Mouse (Mus musculus): ENCODE measurements around the gene Hist1h2ak. TPM values are rescaled to one million over a fixed set of nuclear protein-coding genes. Genes with fewer than 3 reads are reported as not detected.
"Not testable (repeated sequence)": the region's sequence is repeated elsewhere in the genome, so short reads cannot be mapped to it uniquely, and the experiment has no call there.

The Hist1h2ak gene
- polyA plus RNA-seq, 1 experiment from 2014 or later, result 26.1 TPM

DNA sequence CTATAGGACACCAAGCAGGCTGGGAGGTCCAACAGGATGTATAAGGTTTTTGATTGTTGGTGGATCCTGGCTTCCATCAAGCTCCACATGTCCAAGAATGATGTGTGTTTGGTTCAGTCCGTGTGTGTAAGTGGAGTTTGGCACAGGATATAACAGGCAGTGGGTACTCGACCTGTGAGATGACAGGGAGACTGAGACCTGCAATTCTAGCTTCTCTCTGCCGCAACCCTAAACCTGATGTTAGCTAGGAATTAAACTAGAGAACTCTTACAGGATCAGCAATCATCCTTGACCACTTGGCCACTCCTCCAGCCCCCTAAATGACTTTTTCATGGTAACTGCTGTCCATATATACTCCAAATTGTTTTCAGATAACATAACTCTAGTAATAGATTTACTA, 1.3 kb downstream of the Hist1h2ak start:
- Histone ChIP-seq H3K4me2 (no peak overlapping the region), H3K36me3 (no peaks in the 10 kb centered on the region), H3K27me3 (no peaks in the 10 kb centered on the region), H3K9me3 (no peaks in the 10 kb centered on the region), H3K27ac (peak overlapping the region; percentile 67), H3K4me3 (no peak overlapping the region), H3K4me1 (peaks cover 23% of the 10 kb centered on the region), H3K9ac (no peak overlapping the region)
- ATAC-seq (ENCODE audit: insufficient number of reproducible peaks, low FRiP score, low TSS enrichment, low read depth), result no peak
- WGBS, result 33% methylated on average over 3 of the region's 3 CpGs

DNA sequence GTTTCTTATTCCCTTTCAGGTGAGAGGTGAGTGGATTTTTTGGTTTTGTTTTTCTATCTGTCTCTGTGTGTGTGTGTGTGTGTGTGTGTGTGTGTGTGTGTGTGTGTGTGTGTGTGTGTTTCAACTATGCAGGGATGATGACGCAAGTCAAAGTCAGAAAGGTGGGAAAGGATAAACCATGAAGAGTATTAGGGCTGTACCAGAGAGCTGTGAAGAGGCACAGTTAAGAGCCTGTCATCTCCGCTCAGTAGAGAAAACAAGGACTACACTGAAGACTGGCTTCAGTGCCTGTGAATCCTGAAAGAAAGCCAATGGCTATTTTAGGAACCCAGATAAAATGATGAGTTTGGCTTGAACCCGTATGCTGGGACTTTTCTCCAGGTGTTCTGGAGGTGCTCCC, 1.8 kb downstream of the Hist1h2ak start:
- Histone ChIP-seq H3K4me1 (peaks cover 23% of the 10 kb centered on the region), H3K9me3 (no peaks in the 10 kb centered on the region), H3K27ac (peak overlapping the region; percentile 67), H3K36me3 (no peaks in the 10 kb centered on the region), H3K4me2 (no peak overlapping the region), H3K27me3 (no peaks in the 10 kb centered on the region), H3K9ac (no peak overlapping the region), H3K4me3 (no peak overlapping the region)
- 73% methylated on average over 3 of the region's 3 CpGs for WGBS
- ATAC-seq (ENCODE audit: insufficient number of reproducible peaks, low FRiP score, low TSS enrichment, low read depth), result no peak

- H3K27me3 ChIP-seq, result no peaks in the 10 kb centered on the region
- H3K9me3 ChIP-seq, result no peaks in the 10 kb centered on the region
- no peak overlapping the region for H3K4me2 ChIP-seq
- H3K4me3 ChIP-seq, result no peak overlapping the region
- H3K4me1 ChIP-seq, result peaks cover 23% of the 10 kb centered on the region
- no peaks in the 10 kb centered on the region for H3K36me3 ChIP-seq
- no peak overlapping the region for H3K27ac ChIP-seq
- ATAC-seq (ENCODE audit: insufficient number of reproducible peaks, low FRiP score, low TSS enrichment, low read depth), result no peak
- H3K9ac ChIP-seq, result no peak overlapping the region
These were observed 2.2 kb downstream of the Hist1h2ak start for GRCm38 (mm10) chr13:21751417-21751816.

GRCm38 (mm10) chr13:21750159-21751017, 3.2 kb downstream of the Hist1h2ak start, which contains the start of gene Hist1h4k:
Gene Hist1h4k (minus strand): TSS chr13:21750505.
- under 1% methylated on average over 45 of the region's 56 CpGs for WGBS
- peak; percentile 81 for ATAC-seq (ENCODE audit: insufficient number of reproducible peaks, low FRiP score, low TSS enrichment, low read depth)

DNA sequence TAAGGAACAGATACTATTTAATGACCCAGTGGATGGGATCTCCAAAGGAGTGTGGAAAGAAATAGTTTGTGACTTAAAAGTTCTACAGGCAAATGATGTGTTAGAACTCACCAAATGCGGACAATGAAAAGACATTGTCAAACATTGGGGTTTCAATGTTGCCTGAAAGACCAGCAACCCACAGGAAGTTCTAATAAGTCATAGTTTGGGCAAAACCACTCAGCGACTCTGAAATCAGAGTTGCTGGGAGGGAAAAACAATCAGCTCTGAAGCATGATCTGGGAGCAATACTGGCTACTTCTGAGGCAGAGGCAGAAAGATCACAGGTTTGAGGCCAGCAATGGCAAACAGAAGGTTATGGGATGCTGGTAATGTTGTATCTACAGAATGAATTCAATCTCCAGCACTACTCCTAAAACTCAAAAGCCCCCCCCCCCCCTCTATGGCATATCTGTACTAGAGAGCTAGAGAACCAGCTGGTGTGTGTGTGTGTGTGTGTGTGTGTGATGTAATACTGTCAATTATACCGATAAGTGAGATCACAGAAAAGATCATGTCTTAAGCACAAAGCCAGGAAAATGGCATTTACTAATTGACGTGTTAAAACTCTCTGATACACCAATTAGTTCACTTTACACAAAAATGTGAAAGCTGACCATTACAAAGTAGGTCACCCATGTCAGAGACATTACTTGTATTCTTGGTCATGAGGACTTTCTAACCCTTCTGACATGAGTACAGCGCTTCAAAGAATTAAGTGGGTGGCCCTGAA, 4.1 kb downstream of the Hist1h2ak start:
- H3K9me3 ChIP-seq, result no peaks in the 10 kb centered on the region
- no peaks in the 10 kb centered on the region for H3K36me3 ChIP-seq
- WGBS, result 6% methylated on average over 5 of the region's 5 CpGs
- peak overlapping the region; percentile 23 for H3K9ac ChIP-seq
- H3K4me3 ChIP-seq, result peak overlapping the region; percentile 47
- no peak for ATAC-seq (ENCODE audit: insufficient number of reproducible peaks, low FRiP score, low TSS enrichment, low read depth)
- H3K27me3 ChIP-seq, result no peaks in the 10 kb centered on the region
- H3K27ac ChIP-seq, result peak overlapping the region; percentile 94
- H3K4me1 ChIP-seq, result peaks cover 20% of the 10 kb centered on the region
- peak overlapping the region; percentile 53 for H3K4me2 ChIP-seq

More at GRCm38 (mm10) chr13:21750159-21751017, 3.2 kb downstream of the Hist1h2ak start, which contains the start of gene Hist1h4k:
- Histone ChIP-seq H3K4me3 (peak within 1 kb of the TSS; percentile 47), H3K4me2 (peak within 1 kb of the TSS; percentile 53), H3K4me1 (peaks cover 23% of the 10 kb centered on the region), H3K27ac (peak within 1 kb of the TSS; percentile 94), H3K9ac (peak within 1 kb of the TSS; percentile 23)
- H3K9me3 ChIP-seq, H3K27me3 ChIP-seq, H3K36me3 ChIP-seq: not testable (repeated sequence)

DNA sequence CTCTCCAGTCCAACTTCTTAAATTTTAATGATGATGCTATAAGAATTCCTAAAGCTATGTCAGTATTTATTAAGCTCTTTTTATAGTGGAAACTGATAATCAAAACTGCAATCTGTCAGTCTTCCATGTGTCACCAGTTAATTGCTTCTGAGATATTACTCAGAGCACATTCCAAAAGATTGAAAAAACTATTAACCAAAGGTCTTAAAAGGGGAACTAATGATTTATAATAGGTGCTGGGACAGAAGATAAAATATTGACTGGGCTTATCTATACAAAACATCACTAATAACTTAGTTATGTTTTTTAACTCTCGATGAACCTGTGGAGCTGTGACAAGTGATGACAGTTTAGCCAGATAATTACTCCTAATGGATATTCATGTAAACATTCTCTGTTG, 8.6 kb downstream of the Hist1h2ak start:
- Histone ChIP-seq H3K27me3 (no peaks in the 10 kb centered on the region), H3K9ac (no peak overlapping the region), H3K4me1 (peaks cover 10% of the 10 kb centered on the region), H3K27ac (no peak overlapping the region), H3K4me3 (no peak overlapping the region), H3K36me3 (no peaks in the 10 kb centered on the region), H3K9me3 (no peaks in the 10 kb centered on the region), H3K4me2 (no peak overlapping the region)
- ATAC-seq (ENCODE audit: insufficient number of reproducible peaks, low FRiP score, low TSS enrichment, low read depth), result no peak
- WGBS, result 84% methylated on average over 1 of the region's 1 CpGs

DNA sequence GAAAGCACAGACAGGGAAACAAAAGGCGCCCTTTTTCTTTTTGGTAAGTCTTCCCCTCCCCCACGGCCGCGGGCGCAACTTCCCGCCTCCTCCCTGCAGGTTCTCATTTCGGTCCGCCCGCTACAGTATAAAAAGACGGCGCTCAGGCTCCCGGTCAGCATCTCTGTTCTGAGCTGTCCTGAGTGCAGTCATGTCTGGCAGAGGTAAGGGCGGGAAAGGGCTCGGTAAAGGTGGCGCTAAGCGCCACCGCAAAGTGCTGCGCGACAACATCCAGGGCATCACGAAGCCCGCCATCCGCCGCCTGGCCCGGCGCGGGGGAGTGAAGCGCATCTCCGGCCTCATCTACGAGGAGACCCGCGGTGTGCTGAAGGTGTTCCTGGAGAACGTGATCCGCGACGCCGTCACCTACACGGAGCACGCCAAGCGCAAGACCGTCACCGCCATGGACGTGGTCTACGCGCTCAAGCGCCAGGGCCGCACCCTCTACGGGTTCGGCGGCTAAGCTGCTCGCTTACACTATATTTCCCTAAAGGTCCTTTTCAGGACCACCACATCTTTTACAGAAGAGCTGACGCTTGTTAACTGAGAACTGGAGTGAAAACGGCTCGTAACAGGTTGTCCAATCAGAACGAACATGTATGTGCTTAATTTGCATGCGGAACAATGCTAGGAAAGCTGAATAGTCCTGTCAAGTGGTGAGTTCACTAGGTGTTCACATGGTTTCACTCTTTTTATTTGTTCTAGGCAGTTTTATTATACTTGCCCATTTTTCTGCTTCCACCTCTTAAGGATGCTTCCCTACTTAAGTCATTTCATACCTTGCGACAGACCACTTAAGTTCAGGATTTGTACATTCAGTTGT, 18.5 kb downstream of the Hist1h2ak start, which contains the start of gene Hist1h4j:
Gene Hist1h4j (plus strand): TSS at position 159 of the 862 bp plus-strand sequence.
- peak within 1 kb of the TSS; percentile 33; the same call in 1 of the 2 replicates for H3K9ac ChIP-seq
- peak within 1 kb of the TSS; percentile 45 for H3K4me3 ChIP-seq
- not testable (repeated sequence) for H3K4me1 ChIP-seq, H3K9me3 ChIP-seq, H3K27me3 ChIP-seq, H3K36me3 ChIP-seq
- ATAC-seq (ENCODE audit: insufficient number of reproducible peaks, low FRiP score, low TSS enrichment, low read depth), result peak; percentile 87
- peak within 1 kb of the TSS; percentile 67 for H3K4me2 ChIP-seq
- H3K27ac ChIP-seq, result peak within 1 kb of the TSS; percentile 96
- under 1% methylated on average over 39 of the region's 56 CpGs for WGBS

DNA sequence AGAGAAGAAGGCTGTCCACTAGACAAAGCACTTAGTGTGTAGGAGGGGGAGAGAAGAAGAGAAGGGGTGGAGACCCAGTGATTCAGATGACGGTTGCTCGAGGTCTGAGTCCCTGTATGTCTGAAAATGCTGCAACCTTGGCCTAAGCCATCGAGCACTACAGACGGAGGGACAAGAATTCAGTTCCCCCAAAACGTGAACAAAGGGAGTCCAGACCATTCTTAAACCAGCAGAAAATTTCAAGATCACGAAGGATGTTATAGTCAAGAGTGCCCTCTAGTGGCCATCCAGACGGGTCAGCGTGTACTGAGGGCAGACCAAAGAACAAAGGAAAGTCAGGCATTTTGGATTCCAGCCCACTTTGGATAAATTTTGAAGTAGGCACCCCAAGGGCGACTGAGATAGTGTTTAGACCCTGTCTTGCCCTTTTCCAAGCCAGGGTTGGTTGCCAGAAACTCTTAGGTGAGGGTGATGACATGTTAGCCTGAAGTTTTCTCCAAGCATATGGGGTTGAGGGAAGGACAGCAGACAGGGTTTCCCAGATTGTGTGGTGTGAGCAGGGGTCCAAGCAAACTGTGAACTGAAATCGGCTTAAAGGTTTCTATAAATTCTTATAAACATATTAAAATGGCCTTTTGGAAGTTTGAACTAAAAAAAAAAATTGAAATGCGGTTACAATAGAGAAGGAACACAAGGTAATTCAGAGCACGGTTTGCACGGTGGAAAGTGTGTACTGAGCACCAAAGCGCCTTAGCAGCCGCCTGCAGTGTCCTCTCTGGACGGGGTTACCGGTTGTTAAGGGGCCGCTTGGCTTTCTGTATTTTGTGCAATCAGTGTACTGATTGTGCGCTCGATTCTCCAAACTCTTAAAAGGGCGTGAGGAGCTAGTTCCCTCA, 19.4 kb downstream of the Hist1h2ak start:
- H3K36me3 ChIP-seq, result no peaks in the 10 kb centered on the region
- peak; percentile 77 for ATAC-seq (ENCODE audit: insufficient number of reproducible peaks, low FRiP score, low TSS enrichment, low read depth)
- WGBS, result under 1% methylated on average over 21 of the region's 21 CpGs

DNA sequence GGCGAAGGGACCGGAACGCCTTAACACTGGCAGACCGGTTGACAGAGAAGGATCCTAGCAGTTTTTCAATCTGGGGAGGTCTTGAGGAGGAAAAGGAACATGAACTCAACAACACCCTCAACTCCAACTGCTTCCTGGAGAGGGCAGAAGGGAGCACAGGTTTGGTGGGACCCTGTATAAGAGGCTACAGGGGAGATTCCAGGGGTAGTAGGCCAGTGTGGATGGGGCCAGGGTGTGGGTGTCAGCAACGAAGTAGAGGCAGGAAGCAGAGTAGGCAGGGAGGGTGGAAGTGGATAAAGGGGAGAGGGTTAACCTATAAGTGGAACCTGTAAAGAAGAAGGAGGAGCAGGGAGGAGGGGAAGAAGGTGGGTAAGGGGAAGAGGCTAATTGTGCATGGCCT, 20.2 kb downstream of the Hist1h2ak start:
- ATAC-seq (ENCODE audit: insufficient number of reproducible peaks, low FRiP score, low TSS enrichment, low read depth), result no peak
- no peak overlapping the region for H3K9ac ChIP-seq

More for the DNA sequence above, 19.4 kb downstream of the Hist1h2ak start:
- Histone ChIP-seq H3K27ac (peak overlapping the region; percentile 96), H3K9me3 (no peaks in the 10 kb centered on the region), H3K4me3 (peak overlapping the region; percentile 45), H3K4me2 (peak overlapping the region; percentile 67), H3K9ac (peak overlapping the region; percentile 33; the same call in 1 of the 2 replicates), H3K4me1 (0 out of 2 replicates have a peak, but pooled peaks cover 2% of the 10 kb centered on the region), H3K27me3 (no peaks in the 10 kb centered on the region)

GRCm38 (mm10) chr13:21729544-21729943, 24.1 kb downstream of the Hist1h2ak start:
- Histone ChIP-seq H3K36me3 (no peaks in the 10 kb centered on the region), H3K4me2 (no peak overlapping the region), H3K27ac (no peak overlapping the region), H3K9ac (no peak overlapping the region), H3K9me3 (no peaks in the 10 kb centered on the region), H3K27me3 (no peaks in the 10 kb centered on the region), H3K4me1 (0 out of 2 replicates have a peak, but pooled peaks cover 2% of the 10 kb centered on the region), H3K4me3 (no peak overlapping the region)
- no peak for ATAC-seq (ENCODE audit: insufficient number of reproducible peaks, low FRiP score, low TSS enrichment, low read depth)
- WGBS, result 25% methylated on average over 1 of the region's 1 CpGs

More for the DNA sequence above, 20.2 kb downstream of the Hist1h2ak start:
- H3K27ac ChIP-seq, result peak overlapping the region; percentile 96; the same call in 1 of the 2 replicates
- no peaks in the 10 kb centered on the region for H3K9me3 ChIP-seq
- 0 out of 2 replicates have a peak, but pooled peaks cover 2% of the 10 kb centered on the region for H3K4me1 ChIP-seq
- no peak overlapping the region for H3K4me2 ChIP-seq
- WGBS, result 74% methylated on average over 5 of the region's 5 CpGs
- no peaks in the 10 kb centered on the region for H3K27me3 ChIP-seq
- H3K36me3 ChIP-seq, result no peaks in the 10 kb centered on the region
- H3K4me3 ChIP-seq, result no peak overlapping the region
